Mouse (Mus musculus) testis, adult 2 months (tissue): ENCODE results near the gene Hat1.

ENCODE experiments used
- CTCF ChIP-seq: fragments of 200-500 bp; IDR thresholded peaks from 2 replicates; pipeline ENCODE4 v1.5.1; 2012; ENCODE audit warnings: low read depth, mild to moderate bottlenecking, inconsistent platforms, low read length, moderate library complexity; ENCODE audit not compliant: control insufficient read depth, insufficient read depth, insufficient replicate concordance
- POLR2A ChIP-seq: fragments of 200-500 bp; IDR thresholded peaks from 2 replicates; pipeline ENCODE4 v1.6.1; 2012; ENCODE audit warnings: low read depth, mild to moderate bottlenecking, inconsistent platforms, low read length, moderate library complexity; ENCODE audit not compliant: control insufficient read depth

DNA sequence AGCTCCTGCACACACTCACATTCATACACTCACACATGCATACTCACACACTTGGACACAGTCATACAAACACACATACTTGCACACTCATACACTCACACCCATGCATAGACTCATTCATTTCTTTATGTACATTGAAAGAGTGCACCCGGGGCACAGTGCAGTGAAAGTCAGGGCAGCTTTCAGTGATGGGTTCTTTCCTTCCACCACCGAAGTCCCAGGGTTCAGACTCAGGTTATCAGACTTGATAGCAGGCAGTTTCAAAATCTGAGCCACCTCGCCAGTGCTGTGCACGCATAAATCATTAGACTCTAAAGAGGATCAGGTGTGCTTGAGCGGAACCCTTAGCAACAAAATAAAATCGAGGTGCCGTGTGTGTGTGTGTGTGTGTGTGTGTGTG, 38.6 kb upstream of the Hat1 start:
- no peak for TF ChIP-seq CTCF
- TF ChIP-seq POLR2A = no peak
